Mouse (Mus musculus) urinary bladder, postnatal 36 days (tissue): ENCODE measurements around the gene Emc1.

Experiments
- DNase-seq, 2 experiments: peaks; one replicate each; pipeline ENCODE4 v3.0.0; 2022; ENCODE audit warnings: low spot score in 2 of 2, mixed read lengths in 1 of 2

Emc1 gene

GRCm38 (mm10) chr4:139351931-139352711 lies at the start of gene Emc1, which contains the start of the genes Mrto4 and Ubr4:
Gene Emc1, plus strand, starts transcription at chr4:139352587.
Gene Mrto4, minus strand, starts transcription at chr4:139352576.
Gene Ubr4, plus strand, starts transcription at chr4:139352609.
- DNase-seq: peak; percentile 80 to 85

GRCm38 (mm10) chr4:139305521-139305920 lies 46.9 kb upstream of the Emc1 start:
- no peak for DNase-seq

DNA sequence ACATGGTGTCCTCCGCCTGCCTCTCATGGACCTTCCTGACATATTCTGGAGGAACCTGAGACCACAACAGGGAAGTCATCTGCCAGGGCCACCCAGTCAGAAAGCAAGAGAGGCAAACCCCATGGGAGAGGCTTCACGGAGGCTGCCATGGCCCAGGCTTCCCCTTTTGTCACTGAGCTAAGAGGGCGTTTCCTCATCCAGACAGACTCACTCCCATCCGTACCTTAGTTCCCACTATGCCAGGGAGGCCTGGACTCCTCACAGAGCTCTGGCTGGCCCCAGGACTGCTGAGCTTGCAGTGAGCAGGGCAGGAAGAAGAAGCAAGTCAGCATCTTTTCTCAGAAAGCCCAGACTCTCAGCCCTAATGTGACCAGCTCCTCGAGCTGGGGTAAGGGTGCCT lies 44.5 kb upstream of the Emc1 start:
- DNase-seq: no peak

DNA sequence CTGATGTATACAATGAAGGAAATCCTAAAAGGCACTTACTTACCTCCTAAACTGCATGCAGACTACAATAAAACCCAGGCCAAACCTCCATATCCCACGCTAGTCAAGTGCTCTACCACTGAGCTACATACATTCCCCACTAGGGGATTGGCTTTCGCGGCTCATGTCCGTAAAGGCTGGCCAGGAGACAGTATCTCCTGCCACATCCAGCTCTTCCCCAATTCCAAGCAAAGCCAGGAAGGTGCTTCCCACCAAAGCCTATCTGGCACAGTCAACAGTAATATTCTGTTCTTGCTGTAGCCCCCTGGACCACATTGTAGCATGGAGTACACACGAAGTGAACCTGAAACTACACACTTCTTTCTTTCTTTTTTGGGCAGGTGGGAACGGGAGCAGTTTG lies 42.7 kb upstream of the Emc1 start:
- DNase-seq: no peak

GRCm38 (mm10) chr4:139310171-139310898 lies 42.1 kb upstream of the Emc1 start, which contains the start of the genes Pqlc2 and Akr7a5:
Gene Pqlc2, minus strand, starts transcription at chr4:139310708.
Gene Akr7a5, plus strand, starts transcription at chr4:139310744.
- DNase-seq: peak; percentile 98

DNA sequence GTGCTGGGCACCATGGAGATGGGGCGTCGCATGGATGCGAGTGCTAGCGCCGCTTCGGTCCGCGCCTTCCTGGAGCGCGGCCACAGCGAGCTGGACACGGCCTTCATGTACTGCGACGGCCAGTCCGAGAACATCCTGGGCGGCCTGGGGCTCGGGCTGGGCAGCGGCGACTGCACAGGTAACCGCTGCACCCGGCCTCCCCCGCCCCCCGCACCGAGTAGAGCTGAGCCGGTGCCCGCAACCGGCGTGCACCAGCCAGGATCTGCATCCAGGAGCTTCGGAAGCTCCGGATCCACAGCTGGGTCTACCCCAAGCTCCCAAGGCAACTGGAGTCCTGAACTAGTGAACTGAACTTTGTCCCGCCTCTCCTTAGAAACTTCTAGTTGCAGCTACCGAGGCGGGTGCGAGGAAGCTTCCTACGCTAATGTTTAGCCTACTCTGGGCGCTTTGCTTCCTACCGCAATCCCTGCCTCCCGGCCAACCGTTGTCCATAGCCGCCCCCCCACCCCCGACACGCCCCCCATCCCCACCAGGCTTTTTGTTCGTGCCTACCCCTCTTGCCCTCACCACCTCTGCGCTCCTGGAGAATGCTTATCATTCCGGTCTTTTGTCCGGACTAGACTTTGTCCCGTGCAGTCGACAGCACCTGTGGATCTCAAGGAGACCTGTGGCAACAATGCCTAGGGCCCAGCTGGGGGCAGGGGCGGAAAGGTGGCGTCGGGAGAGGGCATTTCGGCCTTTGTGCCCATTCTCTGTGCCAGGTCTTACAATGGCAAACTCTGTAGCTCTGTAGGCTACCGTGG lies 41.3 kb upstream of the Emc1 start:
- no peak for DNase-seq

DNA sequence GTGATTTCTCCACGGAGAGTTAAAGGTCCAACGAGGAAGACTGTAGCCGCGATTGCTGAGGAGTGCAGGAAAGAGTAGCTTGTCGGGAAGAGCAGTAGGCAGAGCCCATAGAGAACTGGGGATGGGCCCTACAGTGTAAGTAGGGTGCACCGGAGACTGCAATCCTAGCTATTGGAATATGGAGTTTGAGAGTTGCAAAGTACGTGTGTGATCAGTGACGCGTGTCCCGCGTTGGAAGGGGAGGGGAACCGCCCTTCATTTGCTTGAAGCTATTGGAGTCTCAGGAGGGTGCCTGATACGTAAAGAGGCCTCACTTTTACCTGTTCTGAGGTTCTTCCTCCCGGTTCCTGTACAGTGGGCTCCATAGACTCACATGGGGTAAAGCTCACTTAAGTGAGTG lies 40.7 kb upstream of the Emc1 start:
- no peak for DNase-seq

DNA sequence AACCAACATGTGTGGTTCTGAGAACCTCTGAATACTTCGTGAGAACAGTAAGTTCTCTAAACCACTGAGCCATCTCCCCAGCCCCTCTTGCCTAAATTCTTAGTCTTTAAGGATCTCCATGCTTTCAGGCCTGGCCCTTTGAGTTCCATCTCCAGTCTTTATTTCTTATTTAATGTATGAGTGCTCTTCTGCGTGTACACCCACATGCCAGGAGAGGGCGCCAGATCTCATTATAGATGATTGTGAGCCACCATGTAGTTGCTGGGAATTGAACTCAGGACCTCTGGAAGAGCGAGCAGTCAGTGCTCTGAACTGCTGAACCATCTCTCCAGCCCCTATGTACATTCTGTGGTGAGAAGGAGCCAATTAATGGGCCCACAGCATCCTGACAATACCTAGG lies 39.8 kb upstream of the Emc1 start:
- no peak for DNase-seq

- DNase-seq: no peak
Measured at GRCm38 (mm10) chr4:139318449-139318848, 33.9 kb upstream of the Emc1 start.

DNA sequence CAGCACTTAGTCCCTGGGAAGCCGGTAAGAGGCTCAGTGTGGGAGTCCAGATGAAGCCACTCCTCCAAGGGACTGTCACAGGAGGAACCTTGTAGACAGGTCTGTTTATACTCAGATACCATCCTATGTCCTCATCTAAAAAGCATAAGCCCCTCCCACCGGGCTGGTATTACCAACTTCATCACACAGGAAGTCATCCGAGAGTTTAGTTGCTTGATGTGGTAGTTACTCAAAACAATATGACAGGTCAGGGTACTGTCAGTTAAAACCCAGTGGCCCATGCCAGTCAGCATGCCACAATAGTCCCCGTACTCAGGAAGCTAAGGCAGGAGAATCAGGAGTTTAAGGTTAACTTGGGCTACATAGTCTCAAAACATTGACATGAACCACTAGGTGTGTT lies 32.6 kb upstream of the Emc1 start:
- DNase-seq: no peak

DNA sequence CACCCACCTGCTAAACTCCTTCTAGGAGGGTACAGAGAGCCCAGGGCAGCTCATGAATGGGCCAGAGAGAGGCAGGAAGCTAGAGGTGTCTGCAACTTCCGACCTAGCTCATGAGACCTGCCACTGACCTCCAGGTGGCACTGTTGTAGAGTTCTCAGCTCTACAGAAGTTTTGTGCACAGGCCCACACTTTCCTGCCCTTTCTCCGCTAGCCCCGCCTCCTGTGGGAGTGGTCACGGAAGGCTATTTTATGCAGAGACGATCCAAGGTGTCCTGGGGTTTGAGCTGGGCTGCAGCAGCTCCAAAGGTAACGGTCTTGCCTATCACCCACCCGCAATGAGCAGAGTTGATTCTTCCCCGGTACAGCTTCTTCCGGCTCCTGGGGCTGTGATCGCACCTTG lies 21.8 kb upstream of the Emc1 start:
- DNase-seq: peak; percentile 60 to 75

GRCm38 (mm10) chr4:139334631-139335295 lies 17.6 kb upstream of the Emc1 start:
- DNase-seq: no peak

GRCm38 (mm10) chr4:139335507-139335906 lies 16.9 kb upstream of the Emc1 start:
- no peak for DNase-seq

DNA sequence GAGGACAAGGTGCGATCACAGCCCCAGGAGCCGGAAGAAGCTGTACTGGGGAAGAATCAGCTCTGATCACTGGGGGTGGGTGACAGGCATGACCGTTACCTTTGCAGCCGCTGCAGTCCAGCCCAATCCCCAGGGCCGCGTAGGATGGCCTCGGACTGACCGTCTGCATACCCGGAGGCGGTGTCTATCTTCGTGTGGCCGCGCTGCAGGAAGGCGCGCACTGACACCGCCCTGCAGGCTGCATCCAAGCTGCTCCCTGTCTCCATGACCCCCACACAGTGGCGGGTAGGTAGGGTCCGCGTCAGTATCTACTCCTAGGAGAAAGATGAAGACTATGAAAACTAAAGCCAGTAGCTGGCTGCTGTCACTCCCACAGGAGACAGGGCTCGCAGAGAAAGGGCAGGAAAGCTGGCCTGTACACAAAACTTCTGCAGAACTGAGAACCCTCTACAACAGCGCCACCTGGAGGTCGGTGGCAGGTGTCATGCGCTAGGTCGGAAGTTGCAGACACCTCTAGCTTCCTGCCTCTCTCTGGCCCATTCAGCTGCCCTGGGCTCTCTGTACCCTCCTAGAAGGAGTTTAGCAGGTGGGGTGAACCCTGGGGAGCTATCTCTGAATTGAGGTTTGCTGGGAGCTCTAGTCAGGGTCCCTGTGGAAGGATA lies 15.4 kb upstream of the Emc1 start:
- DNase-seq: peak; percentile 71 to 79

- DNase-seq: no peak
Measured at GRCm38 (mm10) chr4:139338145-139338544, 14.2 kb upstream of the Emc1 start.

GRCm38 (mm10) chr4:139340835-139341234 lies 11.6 kb upstream of the Emc1 start:
- DNase-seq: no peak

DNA sequence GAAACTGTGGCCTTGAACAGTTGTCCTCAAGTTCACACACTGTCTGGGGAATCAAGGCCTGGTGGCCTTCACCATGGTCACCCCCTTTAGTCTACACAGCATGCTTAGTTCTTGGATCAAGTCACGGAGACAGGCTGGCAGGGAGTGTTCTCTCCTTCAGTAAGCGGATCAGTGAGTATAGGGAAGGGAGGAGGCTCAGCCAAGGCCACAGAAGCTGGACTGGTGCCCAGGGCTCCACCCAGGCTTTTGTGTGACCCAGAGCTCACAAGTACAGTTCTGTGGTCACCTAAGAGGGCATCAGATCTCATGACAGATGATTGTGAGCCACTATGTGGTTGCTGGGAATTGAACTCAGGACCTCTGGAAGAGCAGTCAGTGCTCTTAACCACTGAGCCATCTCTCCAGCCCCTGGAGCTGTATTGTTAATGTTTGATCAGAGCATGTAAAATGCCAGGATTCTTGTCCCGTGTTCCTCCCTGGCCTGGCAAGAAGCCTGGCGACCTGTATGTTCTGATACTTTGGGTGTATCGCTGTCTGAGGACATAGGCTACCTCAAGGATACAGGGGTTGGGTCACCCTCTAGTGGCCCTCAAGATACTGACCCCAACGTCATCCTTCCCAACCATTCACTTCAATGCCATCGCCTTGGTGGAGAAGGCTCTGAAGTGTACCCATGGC lies 10.7 kb upstream of the Emc1 start:
- DNase-seq: no peak

GRCm38 (mm10) chr4:139343718-139344117 lies 8.7 kb upstream of the Emc1 start:
- no peak for DNase-seq

DNA sequence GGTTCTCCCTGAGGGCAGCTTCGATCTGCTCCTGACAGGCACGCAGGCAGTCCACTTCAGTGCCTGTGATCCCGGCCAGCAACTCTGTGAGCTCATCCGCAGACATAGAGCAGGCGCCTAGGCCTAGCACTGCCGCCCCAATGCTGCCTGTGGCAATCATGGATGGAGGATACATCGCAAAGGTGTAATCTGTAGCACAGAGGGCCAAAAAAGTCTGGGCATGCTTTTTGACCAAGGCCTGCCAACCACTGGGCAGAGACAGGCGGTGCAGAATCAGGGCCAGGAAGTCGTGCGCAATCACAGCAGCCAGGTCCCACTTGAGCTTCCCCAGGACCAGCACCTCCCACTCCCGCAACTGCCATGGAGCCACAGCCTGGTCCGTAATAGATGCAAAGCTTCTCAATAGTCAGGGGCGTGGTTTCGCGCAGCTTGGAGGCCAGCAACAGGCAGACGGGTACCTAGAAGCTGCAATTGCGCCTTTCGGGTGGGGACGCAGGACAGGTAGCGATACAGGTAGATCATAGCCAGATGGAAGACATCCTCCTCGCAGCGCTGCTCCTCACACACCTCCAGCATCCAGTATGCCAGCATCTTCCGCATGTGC lies 6.9 kb upstream of the Emc1 start:
- DNase-seq: no peak

DNA sequence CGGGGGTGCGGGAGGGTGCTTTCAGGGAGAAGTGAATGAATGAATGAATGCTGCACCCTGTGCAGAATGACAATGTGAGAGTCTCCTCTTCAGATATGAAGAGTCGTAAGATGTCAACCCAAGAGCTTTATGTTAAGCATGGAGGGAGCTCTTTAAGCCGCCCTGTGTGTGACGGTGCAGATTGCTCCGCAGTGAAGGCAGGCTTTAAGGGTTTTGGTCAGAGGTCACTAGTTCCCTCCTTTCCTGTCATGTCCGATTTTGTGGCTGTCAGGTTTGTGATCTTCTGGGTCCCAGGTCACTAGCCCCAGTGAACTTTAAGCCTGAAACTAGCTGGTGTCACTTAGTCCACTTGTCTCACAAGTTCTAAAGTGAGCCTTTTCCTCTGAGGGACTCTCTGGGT lies 445 bp downstream of the Emc1 start:
- no peak for DNase-seq
